Mouse (Mus musculus) bone marrow, adult 2 months (tissue): ENCODE measurements around the gene Gzme. TPM values are rescaled to one million over a fixed set of nuclear protein-coding genes. Genes with fewer than 3 reads are reported as not detected.

Source experiments
- H3K27ac ChIP-seq: fragments of 200-500 bp; 2 replicates; pipeline ENCODE4 v1.5.1; 2012; ENCODE audit warnings: low read depth, mild to moderate bottlenecking, control low read depth, inconsistent platforms, low read length; ENCODE audit not compliant: control insufficient read depth, poor library complexity, insufficient read depth
- H3K4me1 ChIP-seq: fragments of 200-500 bp; 2 replicates; pipeline ENCODE4 v1.6.1; 2011; ENCODE audit warnings: low read length; ENCODE audit not compliant: control insufficient read depth, insufficient read depth
- H3K4me3 ChIP-seq: fragments of 200-500 bp; replicated peaks from 2 replicates; pipeline ENCODE3; 2011; ENCODE audit warnings: mild to moderate bottlenecking, low read depth, low read length, control low read depth; ENCODE audit not compliant: control insufficient read depth
- CTCF ChIP-seq: fragments of 200-500 bp; IDR thresholded peaks from 2 replicates; pipeline ENCODE4 v1.5.1; 2011; ENCODE audit warnings: low read length, control low read depth; ENCODE audit not compliant: control insufficient read depth, insufficient read depth
- POLR2A ChIP-seq: fragments of 200-500 bp; IDR thresholded peaks from 2 replicates; pipeline ENCODE4 v1.6.1; 2011; ENCODE audit warnings: low read depth, mild to moderate bottlenecking, control low read depth, low read length, borderline replicate concordance; ENCODE audit not compliant: control insufficient read depth
- WGBS: fragments of 180-500 bp; shearing (Covaris S2); methylation state at CpG from one replicate; pipeline ENCODE4 v1.1.7; 2018; 5-methylcytosine and 5-hydroxymethylcytosine counted together
- polyA plus RNA-seq: library from polyadenylated mRNA; stranded (reverse); fragments of >200 nt; gene quantifications from 2 replicates; pipeline ENCODE4 v1.2.4, GENCODE M21; 2011; ENCODE audit warnings: low replicate concordance; ENCODE audit not compliant: missing spikeins, insufficient read depth, insufficient read length

Gene Gzme
- polyA plus RNA-seq, 1 experiment = not detected

DNA sequence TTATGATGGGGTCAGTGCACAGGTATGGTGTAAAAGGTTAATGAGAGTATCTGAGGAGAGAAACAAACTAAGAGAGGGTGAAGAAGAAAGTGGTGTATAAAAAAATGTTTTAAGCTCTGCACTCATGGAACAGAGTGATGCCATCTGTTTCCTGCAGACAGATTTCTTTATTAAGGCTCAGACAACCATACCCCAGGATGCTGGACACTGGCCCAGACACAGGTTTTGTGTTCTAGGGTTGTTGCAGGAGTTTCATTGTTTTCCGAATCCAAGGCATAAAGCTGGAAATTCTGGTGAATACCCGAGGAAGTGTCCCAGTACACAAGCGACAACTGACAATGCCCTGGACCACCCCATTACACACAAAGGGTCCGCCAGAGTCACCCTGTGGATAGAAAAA lies 38.4 kb downstream of the Gzme start:
- Histone ChIP-seq H3K4me3 (no peak overlapping the region), H3K27ac (no peak overlapping the region), H3K4me1 (no peaks in the 10 kb centered on the region; the same call in 1 of the 2 replicates)
- TF ChIP-seq CTCF = no peak
- TF ChIP-seq POLR2A = no peak
- WGBS = 52% methylated on average over 4 of the region's 4 CpGs

Other genes starting within 250 kb of the Gzme start
- not detected in 2 replicates for gene Cbln3, start 236.2 kb downstream of the Gzme start, polyA plus RNA-seq
- 12.6 and 28.3 TPM in 2 replicates for gene Khnyn, start 235.7 kb downstream of the Gzme start, polyA plus RNA-seq
- gene Sdr39u1, start 220.3 kb downstream of the Gzme start, polyA plus RNA-seq = 3.0 and 3.1 TPM in 2 replicates
- gene Cma1, start 175.9 kb downstream of the Gzme start, polyA plus RNA-seq = not detected in 2 replicates
- gene Cma2, start 169.6 kb downstream of the Gzme start, polyA plus RNA-seq = not detected in 2 replicates
- gene Mcpt1, start 102.7 kb downstream of the Gzme start, polyA plus RNA-seq = not detected in 2 replicates
- gene Mcpt9, start 90.1 kb downstream of the Gzme start, polyA plus RNA-seq = not detected in 2 replicates
- gene Mcpt2, start 78.6 kb downstream of the Gzme start, polyA plus RNA-seq = not detected in 2 replicates
- not detected in 2 replicates for gene Mcpt4, start 58.3 kb downstream of the Gzme start, polyA plus RNA-seq
- gene Mcpt8, start 35.4 kb downstream of the Gzme start, polyA plus RNA-seq = 15.4 and 51.6 TPM in 2 replicates
- gene Ctsg, start 18.1 kb downstream of the Gzme start, polyA plus RNA-seq = 26.7 and 86.1 TPM in 2 replicates
- gene Gzmd, start 12.0 kb upstream of the Gzme start, polyA plus RNA-seq = not detected in 2 replicates
- gene Gzmg, start 39.0 kb upstream of the Gzme start, polyA plus RNA-seq = not detected in 2 replicates
- not detected in 2 replicates for gene Gzmn, start 54.0 kb upstream of the Gzme start, polyA plus RNA-seq
- gene Gzmf, start 90.8 kb upstream of the Gzme start, polyA plus RNA-seq = not detected in 2 replicates
- not detected in 2 replicates for gene Gzmc, start 114.0 kb upstream of the Gzme start, polyA plus RNA-seq
- not detected in 2 replicates for gene Gzmb, start 141.6 kb upstream of the Gzme start, polyA plus RNA-seq
- not detected in 2 replicates for gene Atp12a, start 244.4 kb upstream of the Gzme start, polyA plus RNA-seq